Mouse (Mus musculus): ENCODE results near the gene Folr1.

- TF ChIP-seq CTCF (IDR thresholded peaks at IDR 0.05; ENCODE audit: extremely low read depth, insufficient read depth, insufficient read length, insufficient replicate concordance) (no peak), POLR2A (IDR thresholded peaks at IDR 0.05; ENCODE audit: low read depth, low read length) (no peak)
Measured at GRCm38 (mm10) chr7:101902846-101903245, 32.3 kb upstream of the Folr1 start.
